Mouse (Mus musculus) mesoderm, embryonic 11.5 days (tissue): ENCODE data around the gene Nemf.
A peak's percentile ranks its signal among the peaks of the same experiment; 100 is the strongest.
"Not testable (repeated sequence)": the region's sequence is repeated elsewhere in the genome, so short reads cannot be mapped to it uniquely, and the experiment has no call there.

Source experiments
- DNase-seq: peaks from one replicate; pipeline ENCODE4 v3.0.0-alpha.2; 2012; ENCODE audit warnings: low read depth, low spot score

The Nemf gene

GRCm38 (mm10) chr12:69372731-69373331, 15.9 kb upstream of the Nemf start:
- peak; percentile 37 for DNase-seq

DNA sequence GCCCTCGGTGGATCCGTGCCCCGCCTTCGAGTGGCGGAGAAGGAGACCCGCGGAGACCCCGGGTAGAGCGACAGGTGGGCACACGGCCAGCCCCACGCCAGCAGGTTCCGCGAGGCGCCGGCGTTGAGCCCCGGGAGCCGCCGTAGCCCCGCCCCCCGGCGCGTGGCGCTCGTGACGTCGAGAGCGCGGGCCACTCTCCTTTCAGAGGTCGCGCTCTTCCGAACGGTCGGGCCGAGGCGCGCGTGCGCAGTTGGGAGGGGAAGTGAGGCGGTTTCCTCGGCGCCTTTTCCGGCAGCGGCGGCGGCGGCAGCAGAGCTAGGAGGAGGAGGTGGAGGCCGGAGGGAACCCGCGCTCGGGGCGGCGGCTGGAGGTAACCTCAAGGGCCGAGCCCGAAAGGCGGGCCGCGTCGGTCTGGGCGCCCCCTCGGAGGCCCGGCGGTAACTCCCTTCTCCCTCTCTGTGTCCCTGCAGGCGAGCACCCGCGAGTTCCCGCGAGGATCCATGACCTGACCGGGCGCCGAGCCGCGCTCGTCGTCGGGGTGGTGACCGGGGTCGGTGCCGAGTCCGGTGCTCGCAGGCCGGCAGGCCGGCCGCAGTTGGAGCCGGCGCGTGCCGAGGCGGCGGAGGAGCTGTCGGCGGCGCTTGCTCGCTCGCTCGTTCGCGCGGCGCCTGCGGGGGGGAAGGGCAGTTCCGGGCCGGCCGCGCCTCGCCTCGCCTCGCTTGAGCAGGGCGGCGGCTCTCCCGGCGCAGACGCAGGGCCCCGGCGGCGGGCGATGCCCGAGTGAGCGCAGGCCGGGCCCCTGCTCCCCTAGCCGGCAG, 15.1 kb upstream of the Nemf start, which contains the start of the genes Arf6 and Gm9887:
Gene Arf6 (plus strand): TSS at position 297 of the 818 bp plus-strand sequence.
Gene Gm9887 (minus strand): TSS at position 605 of the 818 bp plus-strand sequence.
- DNase-seq, result peak; percentile 98

DNA sequence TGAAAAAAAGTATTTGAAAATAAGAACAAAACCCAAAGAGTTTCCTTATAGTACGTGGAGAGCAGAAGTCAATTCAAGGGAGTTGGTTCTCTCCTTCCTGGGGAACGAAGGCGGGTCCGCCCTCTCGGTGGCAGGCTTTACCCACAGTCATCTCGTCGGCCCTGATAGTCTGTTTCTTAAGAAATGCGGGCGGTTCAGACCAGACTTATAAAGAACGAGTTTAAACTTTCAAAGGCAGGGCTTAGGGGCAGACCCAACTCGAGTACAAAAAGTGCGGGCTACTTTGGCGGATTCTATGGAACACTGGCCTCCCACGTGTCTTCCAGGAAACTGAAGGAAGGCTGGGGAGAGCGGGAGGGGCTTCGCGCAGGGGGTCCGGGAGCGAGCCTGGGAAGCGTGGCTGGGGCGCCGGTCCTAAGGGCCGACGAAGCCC, 14.5 kb upstream of the Nemf start:
- no peak for DNase-seq

DNA sequence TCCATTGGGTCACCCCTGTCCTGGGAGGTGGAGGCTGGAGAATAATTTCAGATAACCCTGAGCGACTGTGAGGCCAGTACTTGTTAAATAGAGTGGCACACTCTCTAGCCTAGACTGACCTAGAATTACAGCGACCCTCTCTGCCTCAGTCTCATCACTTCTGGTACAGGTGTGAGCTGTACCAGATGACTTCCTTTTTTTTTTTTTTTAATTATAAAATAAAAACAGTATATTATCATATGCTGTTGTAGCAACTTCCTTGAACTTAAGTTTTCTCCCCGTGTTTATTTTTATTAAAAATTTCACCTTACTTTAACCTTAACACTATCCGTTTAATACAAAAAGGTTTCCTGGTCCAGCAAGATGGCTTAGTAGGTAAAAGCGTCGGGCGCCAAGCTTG, 14.0 kb upstream of the Nemf start:
- no peak for DNase-seq

DNA sequence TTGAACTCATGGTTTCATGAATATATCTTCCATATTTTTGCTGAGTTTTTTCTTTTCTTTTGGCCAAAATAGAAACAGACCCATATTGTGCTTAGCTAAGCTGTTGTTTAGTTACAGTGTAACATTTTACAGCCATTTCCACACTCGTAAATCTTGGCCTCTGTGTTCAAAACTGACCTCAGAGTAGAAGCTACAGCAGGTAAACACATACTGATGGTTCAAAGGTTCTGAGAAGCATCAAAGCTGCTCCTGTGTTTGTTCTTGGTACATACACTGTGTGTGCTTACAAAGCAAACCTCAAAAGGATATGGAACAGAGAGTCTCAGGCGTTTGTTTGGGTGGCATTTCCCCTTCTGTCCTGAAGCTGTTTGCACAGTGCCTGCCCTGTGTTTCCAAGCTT, 10.6 kb upstream of the Nemf start:
- no peak for DNase-seq

- DNase-seq, result no peak
These were observed 9.5 kb upstream of the Nemf start for GRCm38 (mm10) chr12:69366424-69366823.

- no peak for DNase-seq
These were observed 8.8 kb upstream of the Nemf start for GRCm38 (mm10) chr12:69365757-69366156.

DNA sequence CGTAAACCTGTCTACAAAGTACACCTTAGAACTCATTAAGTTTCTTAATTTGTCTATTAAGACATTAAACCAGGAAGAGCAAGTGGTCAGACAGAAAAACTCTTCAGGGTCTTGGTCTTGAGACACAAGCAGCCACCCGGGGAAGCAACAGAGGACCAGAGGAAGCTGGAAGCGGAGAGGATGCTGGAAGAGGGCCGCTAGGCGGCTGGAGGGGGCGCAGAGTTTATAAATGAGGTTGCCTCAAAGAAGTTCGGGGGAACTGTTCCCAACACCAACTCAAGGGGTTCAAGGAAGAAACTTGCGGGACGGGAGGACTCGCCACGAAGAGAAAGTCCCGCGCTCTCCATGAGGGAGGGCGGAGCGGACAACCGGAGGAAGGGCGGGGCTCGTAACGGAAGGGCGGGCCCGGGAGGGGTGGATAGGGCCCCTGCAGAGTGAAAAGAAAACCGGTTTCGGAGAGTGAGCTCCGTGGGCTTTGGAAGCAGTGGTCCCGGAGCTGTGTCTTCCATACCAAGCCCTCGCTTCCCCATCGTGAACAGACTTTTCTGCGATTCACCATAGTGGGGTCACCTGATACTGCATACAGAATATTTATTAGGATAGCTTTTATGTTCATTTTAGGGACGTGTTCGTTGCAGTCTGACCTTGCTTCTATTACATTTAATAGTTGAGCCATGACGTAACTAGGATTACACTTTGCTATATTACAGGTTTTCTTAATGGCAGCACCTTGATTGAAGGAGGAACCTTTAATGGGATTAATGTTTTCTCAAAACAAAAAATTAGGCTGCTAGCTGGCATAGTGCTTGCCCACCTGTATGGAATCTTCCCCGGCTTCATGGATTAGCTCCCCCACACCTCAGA, 7.2 kb upstream of the Nemf start:
- DNase-seq, result peak; percentile 25

DNA sequence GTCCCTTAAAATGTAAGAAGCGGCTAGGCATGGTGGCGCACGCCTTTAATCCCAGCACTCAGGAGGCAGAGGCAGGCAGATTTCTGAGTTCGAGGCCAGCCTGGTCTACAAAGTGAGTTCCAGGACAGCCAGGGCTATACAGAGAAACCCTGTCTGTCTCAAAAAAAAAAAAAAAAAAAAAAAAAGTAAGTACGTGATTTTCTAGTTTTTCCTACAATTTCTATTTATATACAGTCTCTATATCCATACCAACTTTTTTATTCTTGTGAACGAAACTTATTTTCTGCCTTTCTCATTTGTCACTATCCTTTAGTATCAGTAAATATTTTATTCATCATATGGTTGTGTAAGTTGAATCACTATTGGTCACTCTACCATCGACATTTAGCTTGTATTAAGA, 6.1 kb upstream of the Nemf start:
- not testable (repeated sequence) for DNase-seq

GRCm38 (mm10) chr12:69362388-69362787, 5.4 kb upstream of the Nemf start:
- no peak for DNase-seq

DNA sequence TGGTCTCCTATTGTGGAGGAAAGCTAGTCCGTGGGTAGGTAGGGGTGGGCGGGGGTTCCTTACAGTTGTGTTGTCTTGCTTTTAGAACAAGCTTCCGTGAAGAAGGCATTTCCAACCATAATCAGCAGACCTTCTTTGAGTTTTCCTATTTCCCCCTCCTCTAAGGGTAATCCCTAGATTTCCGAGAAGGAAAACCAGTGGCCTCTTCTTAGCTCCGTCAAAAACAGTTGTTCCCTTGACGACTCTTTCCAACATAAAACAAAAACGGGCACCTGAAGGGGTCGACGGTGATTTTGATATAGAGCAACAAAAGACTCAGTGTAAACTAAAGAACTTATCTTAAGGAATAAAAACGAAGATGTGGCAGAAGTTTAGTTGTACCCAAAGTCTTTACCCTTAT, 5.0 kb upstream of the Nemf start:
- no peak for DNase-seq

DNA sequence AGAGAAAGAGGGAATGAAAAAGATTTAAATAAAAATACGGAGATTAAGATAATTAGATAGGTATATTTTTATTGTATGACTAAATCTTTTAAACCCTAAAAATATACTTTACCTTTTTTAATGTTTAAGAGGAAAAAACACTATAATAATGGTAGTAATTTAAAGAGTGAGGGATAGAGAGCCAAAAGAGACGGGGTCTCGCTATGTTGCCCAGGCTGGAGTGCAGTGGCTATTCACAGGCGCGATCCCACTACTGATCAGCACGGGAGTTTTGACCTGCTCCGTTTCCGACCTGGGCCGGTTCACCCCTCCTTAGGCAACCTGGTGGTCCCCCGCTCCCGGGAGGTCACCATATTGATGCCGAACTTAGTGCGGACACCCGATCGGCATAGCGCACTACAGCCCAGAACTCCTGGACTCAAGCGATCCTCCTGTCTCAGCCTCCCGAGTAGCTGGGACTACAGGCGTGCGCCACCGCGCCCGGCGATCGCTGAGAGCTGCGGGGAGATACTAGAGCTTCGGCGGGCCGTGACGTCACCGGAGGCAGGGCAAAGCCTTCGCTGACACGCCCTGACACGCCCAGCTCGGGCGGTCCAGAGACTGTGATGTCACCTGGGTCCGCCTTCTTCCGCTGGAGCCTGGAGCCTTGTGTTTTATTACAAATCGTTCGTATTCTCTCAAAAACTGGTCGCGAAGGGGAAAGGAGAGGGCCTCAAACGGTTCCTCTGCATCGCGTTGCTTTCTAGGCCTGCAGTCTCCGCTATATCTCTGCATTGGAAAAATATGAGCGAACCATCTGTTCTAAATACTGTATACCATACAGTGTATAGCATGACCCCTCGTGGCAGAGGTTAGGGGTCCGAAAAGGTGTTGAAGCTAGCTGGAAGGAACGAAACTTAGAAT, 4.3 kb upstream of the Nemf start:
- peak; percentile 98 for DNase-seq

DNA sequence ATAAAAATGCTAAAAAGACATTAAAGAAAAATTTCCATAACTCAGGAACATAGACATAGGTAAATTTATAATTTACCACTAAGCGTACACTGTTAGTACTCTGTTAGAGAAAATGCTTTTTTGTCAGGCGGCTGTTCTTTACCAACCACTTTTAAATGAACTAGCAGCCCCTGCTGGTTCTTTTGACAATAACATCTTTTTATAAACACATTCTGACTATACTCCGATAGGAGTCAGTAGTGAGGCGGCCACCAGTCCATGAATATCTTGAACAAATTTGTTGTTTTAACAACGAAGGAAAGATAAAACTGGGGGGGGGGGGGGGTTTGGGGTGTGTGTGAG, 3.7 kb upstream of the Nemf start:
- DNase-seq, result peak; percentile 84

DNA sequence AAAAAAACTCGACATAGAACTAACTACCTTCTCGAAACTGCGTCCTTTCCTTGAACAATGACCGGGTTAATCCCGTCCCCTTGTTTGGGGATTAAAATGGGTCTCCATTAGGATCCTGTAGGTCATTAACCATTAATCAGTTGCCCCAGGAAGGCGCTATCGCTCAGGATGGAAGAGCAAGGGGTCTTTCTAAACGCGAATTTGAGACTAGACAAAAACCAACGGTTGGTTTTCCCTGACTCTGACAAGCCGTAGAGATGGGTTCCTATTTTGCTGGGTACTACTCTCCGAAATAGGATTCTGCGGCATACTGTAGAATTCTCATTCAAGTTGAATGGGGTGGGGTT, 308 bp upstream of the Nemf start:
- DNase-seq, result no peak

DNA sequence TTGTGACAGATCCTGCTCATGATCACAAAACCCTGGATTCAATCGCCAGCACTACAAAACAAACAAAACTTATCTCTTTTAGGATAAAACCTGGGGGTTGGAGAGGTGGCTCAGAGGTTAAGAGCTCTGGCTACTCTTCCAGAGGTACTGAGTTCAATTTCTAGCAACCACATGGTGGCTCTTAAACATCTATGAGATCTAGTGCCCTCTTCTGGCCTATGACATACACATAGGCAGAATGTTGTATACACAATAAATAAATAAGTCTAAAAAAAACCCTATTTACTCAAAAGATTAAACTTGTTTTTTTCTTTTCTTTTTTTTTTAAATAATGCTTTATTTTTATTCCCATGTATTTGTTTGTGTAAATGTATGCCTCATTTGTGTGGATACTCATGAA, 5.3 kb downstream of the Nemf start:
- no peak for DNase-seq

GRCm38 (mm10) chr12:69349928-69350327, 7.0 kb downstream of the Nemf start:
- no peak for DNase-seq

DNA sequence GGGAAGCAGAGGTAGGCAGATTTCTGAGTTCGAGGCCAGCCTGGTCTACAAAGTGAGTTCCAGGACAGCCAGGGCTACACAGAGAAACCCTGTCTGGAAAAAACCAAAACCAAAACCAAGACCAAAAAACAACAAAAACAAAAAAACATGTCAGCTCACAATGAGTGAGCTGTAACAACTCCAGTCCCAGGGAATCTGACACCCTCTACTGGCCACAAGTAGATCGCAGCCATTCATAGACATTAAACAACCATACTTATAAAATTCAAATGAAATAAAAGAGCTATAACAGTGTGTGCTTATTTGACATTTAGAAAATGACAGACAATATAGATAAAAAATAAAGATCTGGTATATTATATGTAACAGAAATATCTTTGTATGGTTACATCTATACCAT, 23.4 kb downstream of the Nemf start:
- peak; percentile 18 for DNase-seq

DNA sequence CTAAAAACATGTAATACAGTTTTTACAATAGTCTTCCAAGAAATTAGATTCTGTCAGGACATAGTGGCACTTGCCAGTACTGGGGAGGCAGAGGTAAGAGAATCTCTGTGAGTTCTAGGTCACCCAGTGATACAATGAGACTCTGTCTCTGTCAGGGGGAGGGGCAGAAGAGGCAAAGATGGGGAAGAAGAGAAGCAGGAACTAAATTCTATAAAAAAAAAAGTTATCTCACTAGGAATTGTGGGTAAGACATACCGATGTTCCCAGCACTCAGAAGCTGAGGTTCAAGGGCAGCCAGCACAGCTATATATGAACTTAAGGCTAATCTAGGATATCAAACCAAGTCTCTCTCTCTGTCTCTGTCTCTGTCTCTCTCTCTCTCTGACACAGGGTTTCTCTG, 24.8 kb downstream of the Nemf start:
- no peak for DNase-seq

- DNase-seq, result no peak
These were observed 25.8 kb downstream of the Nemf start for GRCm38 (mm10) chr12:69331187-69331586.

GRCm38 (mm10) chr12:69318431-69318830, 38.5 kb downstream of the Nemf start:
- DNase-seq, result no peak

GRCm38 (mm10) chr12:69309659-69310058, 47.3 kb downstream of the Nemf start:
- no peak for DNase-seq
